Mouse (Mus musculus): ENCODE measurements around the gene Vangl1. TPM values are rescaled to one million over a fixed set of nuclear protein-coding genes. Genes with fewer than 3 reads are reported as not detected.
A peak's percentile ranks its signal among the peaks of the same experiment; 100 is the strongest.

The Vangl1 gene
- polyA plus RNA-seq, 1 experiment from 2014 or later, result 22.9 TPM

DNA sequence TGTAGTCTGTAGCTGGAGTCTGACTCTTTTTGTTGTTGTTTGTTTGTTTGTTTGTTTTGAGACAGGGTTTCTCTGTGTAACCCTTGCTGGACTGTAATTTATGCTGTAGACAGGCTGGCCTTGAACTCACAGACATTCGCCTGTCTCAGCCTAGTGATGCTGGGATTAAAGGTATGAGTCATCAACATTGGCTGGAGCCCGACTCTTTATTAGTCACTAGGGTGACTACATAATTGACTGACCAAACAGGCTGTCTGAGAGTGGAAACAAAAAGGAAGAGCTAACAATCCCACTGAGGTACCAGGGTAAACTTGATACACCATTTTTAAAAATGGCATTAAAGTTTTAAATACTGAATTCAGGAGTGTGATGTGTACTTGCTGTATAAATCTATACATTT lies 21.9 kb downstream of the Vangl1 start:
- no peak overlapping the region for H3K9ac ChIP-seq (ENCODE audit: low read length)
- peaks cover 38% of the 10 kb centered on the region for H3K36me3 ChIP-seq (ENCODE audit: control insufficient read depth, insufficient read depth)
- 85% methylated on average over 2 of the region's 2 CpGs for WGBS
- no peak overlapping the region for H3K4me2 ChIP-seq (ENCODE audit: low read depth, low read length)
- H3K9me3 ChIP-seq (replicated peaks; ENCODE audit: control insufficient read depth, low read length), result peaks cover 7% of the 10 kb centered on the region
- no peaks in the 10 kb centered on the region for H3K27me3 ChIP-seq (ENCODE audit: control insufficient read depth, insufficient read depth, low read length)
- no peak overlapping the region for H3K27ac ChIP-seq (ENCODE audit: low read length)
- no peak overlapping the region for H3K4me3 ChIP-seq (ENCODE audit: low read length)
- H3K4me1 ChIP-seq (ENCODE audit: control insufficient read depth, insufficient read depth, low read length), result peaks cover 10% of the 10 kb centered on the region
- ATAC-seq (replicated peaks; ENCODE audit: extremely low read depth, insufficient read depth, low FRiP score), result no peak

DNA sequence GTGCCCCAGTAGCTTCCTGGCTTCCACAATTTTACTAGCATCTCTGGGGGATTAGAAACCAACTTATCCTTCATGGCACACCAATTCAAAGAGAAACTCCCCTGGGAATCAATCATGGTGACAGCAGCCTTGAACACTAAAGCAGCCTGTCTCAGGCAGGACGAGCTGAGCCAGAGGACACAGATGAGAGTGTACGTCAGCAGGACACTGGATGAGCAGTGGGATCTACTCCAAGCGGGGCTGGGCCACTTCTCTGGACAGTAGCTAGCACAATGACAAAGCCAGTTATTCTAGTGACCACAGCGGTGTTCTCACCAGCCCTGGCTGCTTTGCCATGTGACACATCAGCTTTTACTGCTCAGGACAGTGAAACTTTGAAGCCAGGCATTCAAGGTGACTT lies 23.3 kb downstream of the Vangl1 start:
- no peak for ATAC-seq (replicated peaks; ENCODE audit: extremely low read depth, insufficient read depth, low FRiP score)
- peak overlapping the region; percentile 60; the same call in 1 of the 2 replicates for H3K27ac ChIP-seq (ENCODE audit: low read length)
- H3K4me1 ChIP-seq (ENCODE audit: control insufficient read depth, insufficient read depth, low read length), result peaks cover 10% of the 10 kb centered on the region
- peaks cover 6% of the 10 kb centered on the region for H3K9me3 ChIP-seq (replicated peaks; ENCODE audit: control insufficient read depth, low read length)
- no peak overlapping the region for H3K4me3 ChIP-seq (ENCODE audit: low read length)
- H3K36me3 ChIP-seq (ENCODE audit: control insufficient read depth, insufficient read depth), result peaks cover 25% of the 10 kb centered on the region
- no peaks in the 10 kb centered on the region for H3K27me3 ChIP-seq (ENCODE audit: control insufficient read depth, insufficient read depth, low read length)
- no peak overlapping the region for H3K9ac ChIP-seq (ENCODE audit: low read length)
- no peak overlapping the region for H3K4me2 ChIP-seq (ENCODE audit: low read depth, low read length)
- WGBS, result 70% methylated on average over 4 of the region's 4 CpGs

GRCm38 (mm10) chr3:102180746-102181145 lies 23.7 kb downstream of the Vangl1 start:
- Histone ChIP-seq H3K36me3 (ENCODE audit: control insufficient read depth, insufficient read depth) (peaks cover 21% of the 10 kb centered on the region), H3K9ac (ENCODE audit: low read length) (no peak overlapping the region), H3K4me2 (ENCODE audit: low read depth, low read length) (no peak overlapping the region), H3K27ac (ENCODE audit: low read length) (peak overlapping the region; percentile 60; the same call in 1 of the 2 replicates), H3K4me1 (ENCODE audit: control insufficient read depth, insufficient read depth, low read length) (peaks cover 10% of the 10 kb centered on the region), H3K27me3 (ENCODE audit: control insufficient read depth, insufficient read depth, low read length) (no peaks in the 10 kb centered on the region), H3K9me3 (replicated peaks; ENCODE audit: control insufficient read depth, low read length) (peaks cover 2% of the 10 kb centered on the region), H3K4me3 (ENCODE audit: low read length) (no peak overlapping the region)
- peak; percentile 78 for ATAC-seq (replicated peaks; ENCODE audit: extremely low read depth, insufficient read depth, low FRiP score)
- WGBS, result 38% methylated on average over 7 of the region's 7 CpGs

DNA sequence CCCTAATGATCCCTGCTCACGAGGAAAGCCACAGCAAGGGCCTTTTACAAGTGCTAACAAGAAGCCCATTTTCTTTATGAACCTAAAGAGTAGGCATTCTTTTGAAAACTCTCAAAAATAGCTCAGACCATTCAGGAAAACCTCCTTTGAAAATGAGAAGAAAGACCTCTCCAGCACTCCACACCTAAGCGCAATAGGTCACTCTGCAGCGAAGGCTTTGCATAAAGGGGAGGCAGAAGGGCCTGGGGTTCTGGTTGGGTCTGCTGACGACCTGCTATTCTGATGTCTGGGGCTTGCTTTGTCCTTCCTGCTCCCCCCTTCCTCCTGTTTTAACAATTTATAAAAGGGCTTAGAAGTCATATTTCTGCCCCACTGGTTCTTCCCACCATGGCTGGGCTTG lies 24.6 kb downstream of the Vangl1 start:
- no peak for ATAC-seq (replicated peaks; ENCODE audit: extremely low read depth, insufficient read depth, low FRiP score)
- H3K36me3 ChIP-seq (ENCODE audit: control insufficient read depth, insufficient read depth), result peaks cover 19% of the 10 kb centered on the region
- H3K4me1 ChIP-seq (ENCODE audit: control insufficient read depth, insufficient read depth, low read length), result peaks cover 11% of the 10 kb centered on the region
- no peak overlapping the region for H3K9ac ChIP-seq (ENCODE audit: low read length)
- H3K27ac ChIP-seq (ENCODE audit: low read length), result no peak overlapping the region
- H3K4me2 ChIP-seq (ENCODE audit: low read depth, low read length), result no peak overlapping the region
- H3K9me3 ChIP-seq (replicated peaks; ENCODE audit: control insufficient read depth, low read length), result no peaks in the 10 kb centered on the region
- H3K27me3 ChIP-seq (ENCODE audit: control insufficient read depth, insufficient read depth, low read length), result no peaks in the 10 kb centered on the region
- 85% methylated on average over 4 of the region's 4 CpGs for WGBS
- H3K4me3 ChIP-seq (ENCODE audit: low read length), result no peak overlapping the region

- Histone ChIP-seq H3K27ac (ENCODE audit: low read length) (no peak overlapping the region), H3K4me1 (ENCODE audit: control insufficient read depth, insufficient read depth, low read length) (peaks cover 30% of the 10 kb centered on the region), H3K9me3 (replicated peaks; ENCODE audit: control insufficient read depth, low read length) (no peaks in the 10 kb centered on the region), H3K9ac (ENCODE audit: low read length) (no peak overlapping the region), H3K36me3 (ENCODE audit: control insufficient read depth, insufficient read depth) (peaks cover 12% of the 10 kb centered on the region), H3K4me2 (ENCODE audit: low read depth, low read length) (no peak overlapping the region), H3K4me3 (ENCODE audit: low read length) (no peak overlapping the region), H3K27me3 (ENCODE audit: control insufficient read depth, insufficient read depth, low read length) (no peaks in the 10 kb centered on the region)
- ATAC-seq (replicated peaks; ENCODE audit: extremely low read depth, insufficient read depth, low FRiP score), result no peak
- 94% methylated on average over 12 of the region's 12 CpGs for WGBS
Observed at GRCm38 (mm10) chr3:102177837-102178615, 26.5 kb downstream of the Vangl1 start.

DNA sequence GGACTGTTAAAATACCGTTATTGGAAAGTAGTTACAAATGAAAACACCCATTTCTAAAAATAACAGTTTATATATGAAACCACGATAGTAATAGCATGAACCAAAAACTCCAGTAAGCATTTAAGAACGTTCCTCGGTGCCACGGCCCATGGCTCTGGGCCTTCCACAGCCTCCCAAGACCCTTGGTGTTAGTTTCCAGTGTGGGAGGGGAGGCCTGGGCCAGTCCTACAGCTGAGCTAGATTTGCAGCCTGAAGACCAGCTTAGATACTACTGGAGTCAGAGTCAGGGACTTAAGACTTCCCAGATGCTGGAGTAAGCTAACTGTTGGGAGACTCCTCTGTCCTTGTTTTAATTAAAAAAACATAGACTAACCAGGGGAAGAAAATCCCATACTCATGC lies 28.4 kb downstream of the Vangl1 start:
- Histone ChIP-seq H3K4me1 (ENCODE audit: control insufficient read depth, insufficient read depth, low read length) (peaks cover 38% of the 10 kb centered on the region), H3K36me3 (ENCODE audit: control insufficient read depth, insufficient read depth) (no peaks in the 10 kb centered on the region; the same call in 1 of the 2 replicates), H3K27ac (ENCODE audit: low read length) (no peak overlapping the region), H3K27me3 (ENCODE audit: control insufficient read depth, insufficient read depth, low read length) (no peaks in the 10 kb centered on the region), H3K9me3 (replicated peaks; ENCODE audit: control insufficient read depth, low read length) (no peaks in the 10 kb centered on the region), H3K4me3 (ENCODE audit: low read length) (no peak overlapping the region), H3K9ac (ENCODE audit: low read length) (no peak overlapping the region), H3K4me2 (ENCODE audit: low read depth, low read length) (no peak overlapping the region)
- 74% methylated on average over 5 of the region's 5 CpGs for whole genome bisulfite sequencing
- ATAC-seq (replicated peaks; ENCODE audit: extremely low read depth, insufficient read depth, low FRiP score), result no peak

- Histone ChIP-seq H3K27ac (ENCODE audit: low read length) (no peak overlapping the region), H3K9ac (ENCODE audit: low read length) (no peak overlapping the region), H3K4me2 (ENCODE audit: low read depth, low read length) (no peak overlapping the region), H3K9me3 (replicated peaks; ENCODE audit: control insufficient read depth, low read length) (no peaks in the 10 kb centered on the region), H3K27me3 (ENCODE audit: control insufficient read depth, insufficient read depth, low read length) (no peaks in the 10 kb centered on the region), H3K4me3 (ENCODE audit: low read length) (no peak overlapping the region), H3K36me3 (ENCODE audit: control insufficient read depth, insufficient read depth) (no peaks in the 10 kb centered on the region; the same call in 1 of the 2 replicates), H3K4me1 (ENCODE audit: control insufficient read depth, insufficient read depth, low read length) (peaks cover 39% of the 10 kb centered on the region)
- WGBS, result 93% methylated on average over 17 of the region's 18 CpGs
- ATAC-seq (replicated peaks; ENCODE audit: extremely low read depth, insufficient read depth, low FRiP score), result no peak
Observed at GRCm38 (mm10) chr3:102175701-102176100, 28.8 kb downstream of the Vangl1 start.

- Histone ChIP-seq H3K4me3 (ENCODE audit: low read length) (no peak overlapping the region), H3K9ac (ENCODE audit: low read length) (no peak overlapping the region), H3K9me3 (replicated peaks; ENCODE audit: control insufficient read depth, low read length) (no peaks in the 10 kb centered on the region), H3K4me2 (ENCODE audit: low read depth, low read length) (no peak overlapping the region), H3K27me3 (ENCODE audit: control insufficient read depth, insufficient read depth, low read length) (no peaks in the 10 kb centered on the region), H3K27ac (ENCODE audit: low read length) (peak overlapping the region; percentile 43), H3K4me1 (ENCODE audit: control insufficient read depth, insufficient read depth, low read length) (peaks cover 44% of the 10 kb centered on the region), H3K36me3 (ENCODE audit: control insufficient read depth, insufficient read depth) (no peaks in the 10 kb centered on the region; the same call in 1 of the 2 replicates)
- 30% methylated on average over 8 of the region's 8 CpGs for WGBS
- ATAC-seq (replicated peaks; ENCODE audit: extremely low read depth, insufficient read depth, low FRiP score), result peak; percentile 19; the same call in 1 of the 2 replicates
Observed at GRCm38 (mm10) chr3:102174118-102174865, 30.2 kb downstream of the Vangl1 start.
